In the genomic region with DNA sequence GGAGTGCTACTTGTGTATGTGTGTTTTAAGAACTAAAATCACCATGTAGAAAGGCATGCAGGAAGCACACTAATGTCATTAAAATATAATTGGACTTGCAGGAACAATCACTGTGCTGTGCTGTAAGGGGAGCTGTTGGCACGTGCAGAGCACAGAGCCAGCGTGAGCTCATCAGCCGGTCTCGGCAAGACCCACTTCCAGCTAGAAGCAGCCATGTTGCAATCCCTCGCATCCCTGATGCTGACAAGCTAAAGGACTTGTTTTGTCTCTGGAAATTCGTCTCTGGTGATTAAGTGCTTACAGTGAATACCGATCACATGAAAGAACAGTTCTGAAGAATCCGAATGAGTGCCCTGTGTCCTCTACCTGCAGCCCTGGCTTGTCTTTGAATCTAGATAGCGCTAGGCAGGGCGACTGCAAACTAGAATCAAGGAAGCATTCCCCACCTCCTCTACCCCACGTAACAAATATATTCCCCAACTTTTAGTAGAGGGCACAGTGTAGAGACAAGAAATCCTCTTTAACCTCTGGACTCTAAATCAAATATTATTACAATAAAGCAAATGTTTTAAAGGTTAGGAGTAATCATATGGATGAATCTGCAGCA, we compare ENCODE assay signal across 8 mouse cellular contexts.
A peak's percentile ranks its signal among the peaks of the same experiment; 100 is the strongest.
DNase-seq lines count a peak whose midpoint lies in the region; ATAC-seq lines count a peak whose summit lies in the region.

No protein-coding gene starts in this region.

- H3K9me3 ChIP-seq in intestine, embryonic 16.5 days (ENCODE audit: control insufficient read depth, low read length) = no peaks in the 10 kb centered on the region
- no peaks in the 10 kb centered on the region for H3K9me3 ChIP-seq in midbrain, embryonic 15.5 days

- no peaks in the 10 kb centered on the region for H3K4me1 ChIP-seq in intestine, embryonic 16.5 days (ENCODE audit: control insufficient read depth, insufficient read depth, low read length)
- peaks cover 5% of the 10 kb centered on the region; the same call in 1 of the 2 replicates for H3K4me1 ChIP-seq in midbrain, embryonic 15.5 days

- no peak overlapping the region for H3K4me3 ChIP-seq in intestine, embryonic 16.5 days (ENCODE audit: low read length)
- no peak overlapping the region for H3K4me3 ChIP-seq in midbrain, embryonic 15.5 days

- no peak overlapping the region; the same call in 1 of the 2 replicates for H3K4me2 ChIP-seq in intestine, embryonic 16.5 days (ENCODE audit: low read depth, low read length)
- H3K4me2 ChIP-seq in midbrain, embryonic 15.5 days = peak overlapping the region; percentile 30

- H3K9ac ChIP-seq in intestine, embryonic 16.5 days (ENCODE audit: low read depth, low read length) = no peak overlapping the region
- no peak overlapping the region for H3K9ac ChIP-seq in midbrain, embryonic 15.5 days

- 36% methylated on average over 11 of the region's 11 CpGs for WGBS in intestine, embryonic 16.5 days
- WGBS in midbrain, embryonic 15.5 days = 36% methylated on average over 11 of the region's 11 CpGs

- ATAC-seq in frontal cortex, adult (ENCODE audit: low TSS enrichment) = peak; percentile 97
- peak; percentile 91 for ATAC-seq in intestine, embryonic 16.5 days
- ATAC-seq in midbrain, embryonic 15.5 days (replicated peaks) = peak; percentile 100

- H3K27me3 ChIP-seq in intestine, embryonic 16.5 days (replicated peaks; ENCODE audit: control insufficient read depth, insufficient read depth, low read length) = no peaks in the 10 kb centered on the region
- H3K27me3 ChIP-seq in midbrain, embryonic 15.5 days (replicated peaks) = no peaks in the 10 kb centered on the region

- DNase-seq in ZHBTc4 (ENCODE audit: low read depth, low spot score) = peak; percentile 27
- DNase-seq in cerebellum, adult 9-10 months = peak; percentile 59
- peak; percentile 15 to 59 for DNase-seq in left cerebral cortex, adult 8-10 months (ENCODE audit: low spot score in 2 of 2)
- peak; percentile 22 to 41 for DNase-seq in urinary bladder, postnatal 36 days (ENCODE audit: low spot score in 2 of 2)
- DNase-seq in gastrocnemius, postnatal 4 days (ENCODE audit: low spot score in 2 of 2) = no peak

- no peaks in the 10 kb centered on the region for H3K36me3 ChIP-seq in intestine, embryonic 16.5 days (ENCODE audit: control insufficient read depth, insufficient read depth, low read length)
- no peaks in the 10 kb centered on the region for H3K36me3 ChIP-seq in midbrain, embryonic 15.5 days (replicated peaks)

- no peak overlapping the region for H3K27ac ChIP-seq in intestine, embryonic 16.5 days (ENCODE audit: low read length)
- H3K27ac ChIP-seq in midbrain, embryonic 15.5 days = peak overlapping the region; percentile 82

Comparison
In these comparisons a context has a peak if more than half of its experiments do, and no peak if none do; other contexts are left out.
1. DNase-seq: peak in ZHBTc4 (single experiment), cerebellum, adult 9-10 months (single experiment), left cerebral cortex, adult 8-10 months (2 of 2) and urinary bladder, postnatal 36 days (2 of 2); none in gastrocnemius, postnatal 4 days (0 of 2).
2. Peak in every context shown above with its lines, with median percentiles within 50 percentile points of each other: ATAC-seq.